Mouse (Mus musculus): Measurements from ENCODE around the gene Thumpd2. TPM values are rescaled to one million over a fixed set of nuclear protein-coding genes. Genes with fewer than 3 reads are reported as not detected.

Thumpd2 gene
- polyA plus RNA-seq (2016; fragmentation: Nextera tagmentation; extraction: Ambion mirVana): 11.7 and 14.1 TPM in 2 replicates

DNA sequence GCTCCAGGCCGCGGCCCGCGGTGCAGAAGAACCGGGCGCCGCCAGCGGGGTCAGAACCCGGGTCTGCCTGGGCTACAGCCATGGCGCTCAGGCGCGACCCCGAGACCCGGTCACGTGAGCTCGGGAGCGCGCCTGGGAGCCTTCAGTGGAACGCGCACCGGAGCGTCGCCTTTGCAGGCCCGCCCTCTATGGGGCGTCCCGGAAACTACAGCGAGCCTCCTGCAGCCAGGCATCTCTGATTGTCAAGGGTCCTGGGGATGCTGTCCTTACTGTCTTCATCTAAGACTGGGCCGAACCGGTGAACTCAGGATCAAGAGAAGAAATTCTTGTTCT, at the start of gene Thumpd2:
Gene Thumpd2 (minus strand): TSS at position 104 of the 333 bp plus-strand sequence.
- Histone ChIP-seq H3K27ac (replicated peaks) (0 out of 2 replicates have a peak within 1 kb of the TSS, but pooled peaks have one; percentile 16), H3K27me3 (no peaks in the 10 kb centered on the region), H3K36me3 (peaks cover 8% of the 10 kb centered on the region; the same call in 1 of the 2 replicates), H3K4me2 (replicated peaks) (peak within 1 kb of the TSS; percentile 65), H3K4me3 (peak within 1 kb of the TSS; percentile 67), H3K4me1 (peaks cover 4% of the 10 kb centered on the region; the same call in 1 of the 2 replicates), H3K9ac (replicated peaks) (peak within 1 kb of the TSS; percentile 84), H3K9me3 (no peaks in the 10 kb centered on the region)
- WGBS: 1% methylated on average over 29 of the region's 29 CpGs
- ATAC-seq (ENCODE audit: low FRiP score, low read depth): peak; percentile 96

- Histone ChIP-seq H3K4me3 (no peak overlapping the region), H3K4me1 (no peaks in the 10 kb centered on the region), H3K9me3 (no peaks in the 10 kb centered on the region), H3K36me3 (no peaks in the 10 kb centered on the region), H3K9ac (replicated peaks) (no peak overlapping the region), H3K27me3 (no peaks in the 10 kb centered on the region), H3K27ac (replicated peaks) (no peak overlapping the region), H3K4me2 (replicated peaks) (no peak overlapping the region)
- WGBS: 84% methylated on average over 2 of the region's 2 CpGs
- ATAC-seq (ENCODE audit: low FRiP score, low read depth): no peak
Measured at GRCm38 (mm10) chr17:81104237-81104636, 39.4 kb upstream of the Thumpd2 start.

- WGBS: 80% methylated on average over 8 of the region's 8 CpGs
- H3K27me3 ChIP-seq: no peaks in the 10 kb centered on the region
- H3K4me1 ChIP-seq: no peaks in the 10 kb centered on the region
- H3K9ac ChIP-seq (replicated peaks): no peak overlapping the region
- no peaks in the 10 kb centered on the region for H3K36me3 ChIP-seq
- no peak overlapping the region for H3K4me2 ChIP-seq (replicated peaks)
- no peaks in the 10 kb centered on the region for H3K9me3 ChIP-seq
- no peak overlapping the region for H3K27ac ChIP-seq (replicated peaks)
- no peak for ATAC-seq (ENCODE audit: low FRiP score, low read depth)
- H3K4me3 ChIP-seq: no peak overlapping the region
Measured at GRCm38 (mm10) chr17:81102866-81103265, 38.0 kb upstream of the Thumpd2 start.

GRCm38 (mm10) chr17:81098444-81098843, 33.6 kb upstream of the Thumpd2 start:
- Histone ChIP-seq H3K4me2 (replicated peaks) (no peak overlapping the region), H3K27ac (replicated peaks) (no peak overlapping the region), H3K36me3 (no peaks in the 10 kb centered on the region), H3K27me3 (no peaks in the 10 kb centered on the region), H3K9me3 (no peaks in the 10 kb centered on the region), H3K9ac (replicated peaks) (no peak overlapping the region), H3K4me1 (no peaks in the 10 kb centered on the region), H3K4me3 (no peak overlapping the region)
- no peak for ATAC-seq (ENCODE audit: low FRiP score, low read depth)

- Histone ChIP-seq H3K4me1 (no peaks in the 10 kb centered on the region), H3K4me2 (replicated peaks) (no peak overlapping the region), H3K4me3 (no peak overlapping the region), H3K36me3 (no peaks in the 10 kb centered on the region), H3K9ac (replicated peaks) (no peak overlapping the region), H3K27ac (replicated peaks) (no peak overlapping the region), H3K9me3 (no peaks in the 10 kb centered on the region), H3K27me3 (no peaks in the 10 kb centered on the region)
- WGBS: 84% methylated on average over 2 of the region's 2 CpGs
- ATAC-seq (ENCODE audit: low FRiP score, low read depth): no peak
Measured at GRCm38 (mm10) chr17:81096490-81096889, 31.6 kb upstream of the Thumpd2 start.

GRCm38 (mm10) chr17:81092794-81093193, 27.9 kb upstream of the Thumpd2 start:
- no peak for ATAC-seq (ENCODE audit: low FRiP score, low read depth)
- no peak overlapping the region for H3K27ac ChIP-seq (replicated peaks)
- H3K4me3 ChIP-seq: no peak overlapping the region
- no peak overlapping the region for H3K9ac ChIP-seq (replicated peaks)
- no peaks in the 10 kb centered on the region for H3K27me3 ChIP-seq
- WGBS: 88% methylated on average over 5 of the region's 5 CpGs
- H3K4me1 ChIP-seq: no peaks in the 10 kb centered on the region
- no peaks in the 10 kb centered on the region for H3K36me3 ChIP-seq
- H3K4me2 ChIP-seq (replicated peaks): no peak overlapping the region
- no peaks in the 10 kb centered on the region for H3K9me3 ChIP-seq

- Histone ChIP-seq H3K4me3 (no peak overlapping the region), H3K27ac (replicated peaks) (no peak overlapping the region), H3K4me1 (no peaks in the 10 kb centered on the region), H3K4me2 (replicated peaks) (no peak overlapping the region), H3K36me3 (no peaks in the 10 kb centered on the region), H3K9me3 (no peaks in the 10 kb centered on the region), H3K27me3 (no peaks in the 10 kb centered on the region), H3K9ac (replicated peaks) (no peak overlapping the region)
- 70% methylated on average over 3 of the region's 3 CpGs for WGBS
- ATAC-seq (ENCODE audit: low FRiP score, low read depth): no peak
Measured at GRCm38 (mm10) chr17:81088866-81089265, 24.0 kb upstream of the Thumpd2 start.

DNA sequence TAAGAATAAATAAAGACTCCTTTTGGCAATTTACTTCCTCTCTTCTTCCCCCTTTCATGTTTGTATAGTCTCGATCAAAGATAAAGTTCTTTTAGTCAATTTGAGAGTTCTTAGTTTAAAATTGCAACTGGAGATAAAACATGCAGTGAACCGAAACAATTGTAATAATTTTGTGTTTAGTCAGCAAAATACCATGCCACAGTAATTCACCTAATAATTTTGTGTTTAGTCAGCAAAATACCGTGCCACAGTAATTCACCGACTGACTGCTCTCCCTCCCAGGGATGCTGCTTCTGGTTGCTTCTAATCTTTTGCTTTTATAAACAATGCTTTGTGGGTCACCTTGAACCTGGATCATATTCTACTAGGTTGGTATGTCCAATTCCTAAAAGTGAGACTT, 22.9 kb upstream of the Thumpd2 start:
- no peak overlapping the region for H3K4me3 ChIP-seq
- WGBS: 89% methylated on average over 4 of the region's 4 CpGs
- no peak overlapping the region for H3K27ac ChIP-seq (replicated peaks)
- H3K36me3 ChIP-seq: no peaks in the 10 kb centered on the region
- no peaks in the 10 kb centered on the region for H3K9me3 ChIP-seq
- no peak for ATAC-seq (ENCODE audit: low FRiP score, low read depth)
- H3K9ac ChIP-seq (replicated peaks): no peak overlapping the region
- H3K4me1 ChIP-seq: no peaks in the 10 kb centered on the region
- no peaks in the 10 kb centered on the region for H3K27me3 ChIP-seq
- no peak overlapping the region for H3K4me2 ChIP-seq (replicated peaks)

DNA sequence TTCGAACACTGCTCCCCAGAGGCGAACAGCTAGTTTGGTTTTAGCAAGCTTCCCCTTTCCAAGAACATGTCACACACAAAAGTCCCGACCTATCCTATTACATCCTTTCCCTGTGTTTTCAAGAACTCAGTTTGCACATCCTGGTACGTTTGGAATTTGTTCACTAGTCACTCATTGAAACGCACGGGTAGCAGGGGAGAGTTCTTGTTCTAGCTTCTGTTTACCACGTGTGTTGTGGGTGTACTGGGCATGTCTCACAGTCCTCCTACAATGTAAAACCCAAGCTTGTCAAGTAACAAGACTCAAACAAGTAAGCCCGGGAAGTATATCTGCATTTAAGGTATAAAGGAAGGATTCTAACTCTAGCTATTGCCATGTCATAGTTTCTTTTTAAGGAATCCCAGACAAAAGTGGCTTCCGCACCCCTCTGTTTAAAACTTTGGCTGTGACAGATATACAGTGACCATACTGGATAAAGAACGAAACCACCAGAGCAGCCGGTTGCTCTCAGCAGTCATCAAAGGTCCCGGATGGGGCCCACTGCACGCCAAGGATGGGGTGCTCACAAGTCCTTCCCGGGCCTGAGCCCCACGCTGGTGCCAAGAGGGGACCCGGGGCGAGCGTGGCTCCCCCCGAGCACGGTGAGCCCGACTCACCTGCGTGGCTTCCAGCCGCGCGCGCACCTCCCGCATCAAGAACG, 453 bp downstream of the Thumpd2 start:
- H3K9me3 ChIP-seq: no peaks in the 10 kb centered on the region

GRCm38 (mm10) chr17:81063346-81063745, 1.5 kb downstream of the Thumpd2 start:
- Histone ChIP-seq H3K9ac (replicated peaks) (no peak overlapping the region), H3K4me2 (replicated peaks) (no peak overlapping the region), H3K9me3 (no peaks in the 10 kb centered on the region), H3K36me3 (peaks cover 8% of the 10 kb centered on the region; the same call in 1 of the 2 replicates), H3K4me3 (no peak overlapping the region), H3K27ac (replicated peaks) (no peak overlapping the region), H3K27me3 (no peaks in the 10 kb centered on the region), H3K4me1 (peaks cover 4% of the 10 kb centered on the region; the same call in 1 of the 2 replicates)
- WGBS: 94% methylated on average over 3 of the region's 3 CpGs
- no peak for ATAC-seq (ENCODE audit: low FRiP score, low read depth)

More for the DNA sequence above, 453 bp downstream of the Thumpd2 start:
- H3K4me1 ChIP-seq: peaks cover 4% of the 10 kb centered on the region; the same call in 1 of the 2 replicates
- 0 out of 2 replicates have a peak overlapping the region, but pooled peaks have one; percentile 16 for H3K27ac ChIP-seq (replicated peaks)
- WGBS: 21% methylated on average over 28 of the region's 28 CpGs
- H3K27me3 ChIP-seq: no peaks in the 10 kb centered on the region
- peak overlapping the region; percentile 84 for H3K9ac ChIP-seq (replicated peaks)
- peak overlapping the region; percentile 67 for H3K4me3 ChIP-seq
- H3K4me2 ChIP-seq (replicated peaks): peak overlapping the region; percentile 65
- peaks cover 8% of the 10 kb centered on the region; the same call in 1 of the 2 replicates for H3K36me3 ChIP-seq
- ATAC-seq (ENCODE audit: low FRiP score, low read depth): peak; percentile 90

DNA sequence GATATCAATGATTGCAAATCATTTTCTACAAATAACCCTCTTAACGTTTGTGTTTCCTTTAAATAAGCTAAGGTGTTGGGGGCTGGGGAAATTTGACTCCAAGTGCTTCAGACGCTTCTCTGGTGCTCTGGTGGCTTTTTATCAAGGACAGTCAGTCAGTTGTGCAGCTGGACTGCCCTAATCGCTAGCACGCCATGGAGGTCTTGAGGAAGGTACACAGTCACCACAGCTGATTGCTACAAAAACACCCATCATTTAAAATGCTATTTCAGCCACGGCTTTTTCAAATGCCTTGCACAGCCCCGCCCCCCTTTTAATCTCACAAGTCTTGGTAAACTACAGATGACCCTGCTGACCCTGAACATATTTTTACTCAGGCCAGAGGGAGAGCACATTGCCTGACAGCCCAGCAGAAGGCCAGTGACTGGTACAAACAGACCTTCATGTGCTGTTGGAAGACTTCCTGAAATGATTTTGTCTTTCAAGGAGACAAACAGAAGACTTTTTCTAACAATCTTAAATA, 2.5 kb downstream of the Thumpd2 start:
- ATAC-seq (ENCODE audit: low FRiP score, low read depth): no peak
- H3K27ac ChIP-seq (replicated peaks): no peak overlapping the region

DNA sequence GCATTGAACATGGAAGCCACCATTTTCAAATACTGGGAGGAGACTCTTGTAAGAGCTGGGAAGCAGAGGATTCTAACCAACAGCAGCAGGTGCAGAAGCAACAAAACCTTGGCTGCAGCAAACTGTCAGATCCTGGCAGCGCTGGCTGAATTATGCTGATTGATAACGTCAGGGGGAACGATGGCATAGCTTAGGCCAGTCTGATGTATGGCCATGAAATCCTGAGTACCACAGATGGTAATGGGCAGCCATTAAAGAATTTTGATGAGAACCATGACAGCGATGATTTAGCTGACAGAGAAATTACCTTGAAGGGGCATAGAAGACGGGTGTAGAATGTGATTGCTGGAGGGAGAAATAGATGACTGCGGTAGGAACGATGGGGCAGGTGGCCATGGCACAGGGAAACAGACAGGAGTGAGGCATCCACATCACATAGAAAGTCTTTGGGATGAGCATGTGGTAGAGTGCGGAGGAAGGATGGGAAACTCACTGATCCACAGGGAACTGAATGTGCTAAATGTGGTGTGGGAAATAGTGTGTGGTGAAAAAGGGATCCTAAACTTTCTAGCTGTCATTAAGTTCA, 8.0 kb downstream of the Thumpd2 start:
- no peak overlapping the region for H3K4me2 ChIP-seq (replicated peaks)
- H3K9me3 ChIP-seq: no peaks in the 10 kb centered on the region
- ATAC-seq (ENCODE audit: low FRiP score, low read depth): no peak
- H3K36me3 ChIP-seq: peaks cover 23% of the 10 kb centered on the region
- WGBS: 86% methylated on average over 8 of the region's 8 CpGs
- H3K27ac ChIP-seq (replicated peaks): no peak overlapping the region
- no peaks in the 10 kb centered on the region for H3K27me3 ChIP-seq
- no peaks in the 10 kb centered on the region for H3K4me1 ChIP-seq
- H3K4me3 ChIP-seq: no peak overlapping the region
- H3K9ac ChIP-seq (replicated peaks): no peak overlapping the region

More for the DNA sequence above, 2.5 kb downstream of the Thumpd2 start:
- Histone ChIP-seq H3K4me2 (replicated peaks) (no peak overlapping the region), H3K9ac (replicated peaks) (no peak overlapping the region), H3K27me3 (no peaks in the 10 kb centered on the region), H3K36me3 (peaks cover 8% of the 10 kb centered on the region; the same call in 1 of the 2 replicates), H3K9me3 (no peaks in the 10 kb centered on the region), H3K4me3 (no peak overlapping the region), H3K4me1 (peaks cover 4% of the 10 kb centered on the region; the same call in 1 of the 2 replicates)
- WGBS: 81% methylated on average over 6 of the region's 6 CpGs
